8 mouse cellular contexts compared by ENCODE assay signal in the genomic region with DNA sequence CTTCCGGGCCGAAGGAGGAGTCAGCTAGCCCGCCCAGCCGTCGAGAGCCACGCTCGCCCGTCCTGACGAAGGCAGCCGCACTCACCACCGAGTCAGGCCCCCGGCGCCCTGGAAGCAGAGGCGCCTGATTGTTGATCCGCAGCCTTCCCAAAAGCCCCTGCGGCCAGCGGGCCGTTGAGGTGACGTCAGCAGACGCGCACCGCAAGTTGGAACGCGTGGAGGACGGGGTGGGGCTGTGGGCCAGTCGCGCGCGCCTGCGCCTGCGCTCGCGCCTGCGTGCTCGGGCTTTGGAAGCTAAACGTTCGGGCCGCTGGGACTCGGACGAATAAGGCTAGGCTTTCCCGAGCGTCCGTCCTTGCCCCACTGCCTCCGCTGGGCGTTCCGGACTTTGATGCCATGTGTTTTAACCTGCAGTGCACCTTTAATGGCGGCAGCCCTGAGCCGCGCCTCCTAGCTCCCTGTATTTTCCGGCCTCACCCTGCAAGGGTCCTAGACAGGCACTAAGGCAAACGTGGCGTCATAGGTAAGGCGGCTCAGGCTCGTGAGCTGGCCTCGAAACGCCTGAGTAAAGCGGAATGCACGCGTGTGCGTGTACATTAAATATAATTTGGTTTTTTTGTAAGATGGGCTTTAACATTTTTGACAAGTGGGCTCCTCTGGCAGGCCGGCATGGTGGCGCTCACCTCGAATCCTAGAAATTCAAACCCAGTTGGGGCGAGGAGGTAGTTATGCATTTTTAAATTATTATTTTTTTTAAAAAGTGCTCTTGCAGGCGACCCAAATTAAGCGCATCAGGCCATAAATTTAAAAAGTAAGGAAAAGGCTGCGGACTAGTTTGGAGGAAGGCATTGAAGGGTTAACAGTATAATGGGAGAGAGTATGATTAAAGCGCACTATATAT. TPM values are rescaled to one million over a fixed set of nuclear protein-coding genes. Genes with fewer than 3 reads are reported as not detected.
DNase-seq lines count a peak whose midpoint lies in the region; ATAC-seq and TF ChIP-seq lines count a peak whose summit lies in the region.

Gene Birc2 (minus strand): TSS at position 160 of the 901 bp plus-strand sequence.

- H3K79me2 ChIP-seq in heart, adult 2 months (replicated peaks; ENCODE audit: control insufficient read depth, insufficient read depth, low read length): no peaks in the 10 kb centered on the region

- no peaks in the 10 kb centered on the region for H3K27me3 ChIP-seq in embryonic facial prominence, embryonic 14.5 days (replicated peaks; ENCODE audit: control insufficient read depth, insufficient read depth, low read length)
- H3K27me3 ChIP-seq in heart, adult 2 months (ENCODE audit: control insufficient read depth, insufficient read depth, low read length): no peaks in the 10 kb centered on the region
- H3K27me3 ChIP-seq in limb, embryonic 13.5 days: no peaks in the 10 kb centered on the region
- H3K27me3 ChIP-seq in midbrain, embryonic 16.5 days (ENCODE audit: control insufficient read depth, insufficient read depth, low read depth, low read length): no peaks in the 10 kb centered on the region

- H3K9me3 ChIP-seq in embryonic facial prominence, embryonic 14.5 days (ENCODE audit: control insufficient read depth, low read length): no peaks in the 10 kb centered on the region
- no peaks in the 10 kb centered on the region for H3K9me3 ChIP-seq in limb, embryonic 13.5 days
- no peaks in the 10 kb centered on the region for H3K9me3 ChIP-seq in midbrain, embryonic 16.5 days (replicated peaks; ENCODE audit: control insufficient read depth, low read length, poor library complexity, severe bottlenecking)

- ATAC-seq in embryonic facial prominence, embryonic 14.5 days (ENCODE audit: low read depth): peak; percentile 98
- peak; percentile 97 for ATAC-seq in limb, embryonic 13.5 days (ENCODE audit: low FRiP score, low read depth)
- peak; percentile 98 for ATAC-seq in midbrain, embryonic 16.5 days

- peak within 1 kb of the TSS; percentile 57 for H3K4me3 ChIP-seq in embryonic facial prominence, embryonic 14.5 days (ENCODE audit: low read depth, low read length)
- H3K4me3 ChIP-seq in heart, adult 2 months: peak within 1 kb of the TSS; percentile 72
- peak within 1 kb of the TSS; percentile 71 for H3K4me3 ChIP-seq in limb, embryonic 13.5 days
- peak within 1 kb of the TSS; percentile 63 for H3K4me3 ChIP-seq in midbrain, embryonic 16.5 days (ENCODE audit: low read depth, low read length)

- peak within 1 kb of the TSS; percentile 86 for H3K9ac ChIP-seq in embryonic facial prominence, embryonic 14.5 days (ENCODE audit: low read depth, low read length)
- H3K9ac ChIP-seq in heart, adult 2 months (ENCODE audit: low read depth, low read length): peak within 1 kb of the TSS; percentile 90
- peak within 1 kb of the TSS; percentile 88 for H3K9ac ChIP-seq in limb, embryonic 13.5 days
- peak within 1 kb of the TSS; percentile 82 for H3K9ac ChIP-seq in midbrain, embryonic 16.5 days (ENCODE audit: low read depth, low read length)

- H3K27ac ChIP-seq in embryonic facial prominence, embryonic 14.5 days (replicated peaks; ENCODE audit: low read depth, low read length): peak within 1 kb of the TSS; percentile 99
- H3K27ac ChIP-seq in heart, adult 2 months: peak within 1 kb of the TSS; percentile 99
- peak within 1 kb of the TSS; percentile 98 for H3K27ac ChIP-seq in limb, embryonic 13.5 days
- peak within 1 kb of the TSS; percentile 98 for H3K27ac ChIP-seq in midbrain, embryonic 16.5 days (ENCODE audit: low read length)

- TF ChIP-seq EP300 in heart, adult 2 months (IDR thresholded peaks at IDR 0.05; ENCODE audit: insufficient read depth, low read depth, low read length): peak; percentile 68; the same call in 1 of the 2 replicates

- H3K36me3 ChIP-seq in embryonic facial prominence, embryonic 14.5 days (ENCODE audit: control insufficient read depth, insufficient read depth, low read length): peaks cover 22% of the 10 kb centered on the region
- peaks cover 31% of the 10 kb centered on the region for H3K36me3 ChIP-seq in heart, adult 2 months (ENCODE audit: control insufficient read depth, insufficient read depth, low read length)
- peaks cover 16% of the 10 kb centered on the region for H3K36me3 ChIP-seq in limb, embryonic 13.5 days
- H3K36me3 ChIP-seq in midbrain, embryonic 16.5 days (ENCODE audit: control insufficient read depth, insufficient read depth, low read length): peaks cover 6% of the 10 kb centered on the region; the same call in 1 of the 2 replicates

- peak; percentile 94 for DNase-seq in 3T3-L1 (ENCODE audit: low read depth, low spot score)
- DNase-seq in adrenal gland, postnatal 4 days (ENCODE audit: low spot score in 2 of 2): peak; percentile 78 to 89
- peak; percentile 98 for DNase-seq in embryonic facial prominence, embryonic 14.5 days (ENCODE audit: low spot score)
- DNase-seq in heart, adult 2 months: peak; percentile 96 to 97
- peak; percentile 96 to 97 for DNase-seq in kidney, adult 8-10 months
- peak; percentile 88 to 95 for DNase-seq in spleen, postnatal 10 days (ENCODE audit: low spot score in 2 of 2)

- under 1% methylated on average over 61 of the region's 68 CpGs for whole genome bisulfite sequencing in embryonic facial prominence, embryonic 14.5 days
- WGBS in heart, adult 2 months: under 1% methylated on average over 68 of the region's 68 CpGs
- under 1% methylated on average over 68 of the region's 68 CpGs for WGBS in limb, embryonic 13.5 days
- WGBS in midbrain, embryonic 16.5 days: under 1% methylated on average over 68 of the region's 68 CpGs

- TF ChIP-seq CTCF in heart, adult 2 months (IDR thresholded peaks at IDR 0.05): no peak

- TF ChIP-seq POLR2A in heart, adult 2 months (IDR thresholded peaks at IDR 0.05; ENCODE audit: insufficient read depth, low read depth, low read length): peak; percentile 97

- H3K4me2 ChIP-seq in embryonic facial prominence, embryonic 14.5 days (ENCODE audit: low read depth, low read length): peak within 1 kb of the TSS; percentile 85
- peak within 1 kb of the TSS; percentile 69 for H3K4me2 ChIP-seq in limb, embryonic 13.5 days (replicated peaks)
- H3K4me2 ChIP-seq in midbrain, embryonic 16.5 days (ENCODE audit: low read length): peak within 1 kb of the TSS; percentile 74

- intact Hi-C loops in heart, adult 2 months (cut with DNase I): loop anchor here (1.0 to 10.0 kb wide), 3 partner anchors 36 to 168 kb away; partner anchors contain the start of genes Birc3, Tmem123 and Yap1

- H3K4me1 ChIP-seq in embryonic facial prominence, embryonic 14.5 days (ENCODE audit: control insufficient read depth, insufficient read depth, low read length): peaks cover 16% of the 10 kb centered on the region
- H3K4me1 ChIP-seq in heart, adult 2 months (ENCODE audit: control insufficient read depth, insufficient read depth, low read length): peaks cover 10% of the 10 kb centered on the region
- peaks cover 23% of the 10 kb centered on the region for H3K4me1 ChIP-seq in limb, embryonic 13.5 days
- peaks cover 33% of the 10 kb centered on the region for H3K4me1 ChIP-seq in midbrain, embryonic 16.5 days (ENCODE audit: control insufficient read depth, insufficient read depth, low read length)

RNA-seq across cellular contexts. Expression of gene Birc2, which starts in this region (rescaled TPM):
- total RNA-seq in adrenal gland, postnatal 4 days (2021): 10 to 100 TPM; 68.3 to 72.0 TPM
- 40.7 and 41.3 TPM in 2 replicates for polyA plus RNA-seq in embryonic facial prominence, embryonic 14.5 days (2014; fragmentation: Nextera tagmentation; extraction: Ambion mirVana)
- total RNA-seq in heart, adult 2 months (2021): 10 to 100 TPM; 22.0 to 28.2 TPM
- polyA plus RNA-seq in heart, adult 2 months (2012; rRNA removed): 12.9 and 20.7 TPM in 2 replicates
- polyA plus RNA-seq in limb, embryonic 13.5 days (2015; fragmentation: Nextera tagmentation; extraction: Ambion mirVana): 42.7 and 43.5 TPM in 2 replicates
- 41.8 and 43.9 TPM in 2 replicates for polyA plus RNA-seq in midbrain, embryonic 16.5 days (2015; fragmentation: Nextera tagmentation; extraction: Ambion mirVana)

Comparison
In these comparisons a context has a peak if more than half of its experiments do, and no peak if none do; other contexts are left out.
1. Peak in every context shown above with its lines: DNase-seq, ATAC-seq, H3K4me3 ChIP-seq and H3K27ac ChIP-seq.